18 mouse cellular contexts compared by ENCODE assay signal in genomic region chr6:83487298-83487697, GRCm38 (mm10). TPM values are rescaled to one million over a fixed set of nuclear protein-coding genes. Genes with fewer than 3 reads are reported as not detected.
A peak's percentile ranks its signal among the peaks of the same experiment; 100 is the strongest.
DNase-seq lines count a peak whose midpoint lies in the region; ATAC-seq and TF ChIP-seq lines count a peak whose summit lies in the region.
"Had no signal": no experiment of that assay in that cellular context is flagged by ENCODE, and none has a peak within 500 bp of the region (broad histone marks: within the 10 kb centered on the region; RNA-seq: fewer than 3 reads in every experiment).

No protein-coding gene starts in this region.

- H3K27ac ChIP-seq in midbrain, postnatal 0 days (ENCODE audit: low read depth, low read length), result no peak overlapping the region
- no peak overlapping the region for H3K27ac ChIP-seq in midbrain, embryonic 10.5 days (replicated peaks)
- H3K27ac ChIP-seq in macrophage, result peak overlapping the region; percentile 77; the same call in 1 of the 2 replicates
- no peak overlapping the region for H3K27ac ChIP-seq in cerebellum, adult 2 months (ENCODE audit: insufficient read depth, low read length)
- H3K27ac ChIP-seq: embryonic facial prominence, embryonic 10.5 days; forebrain, embryonic 13.5 days; hindbrain, embryonic 15.5 days had no signal

- no peaks in the 10 kb centered on the region for H3K9me3 ChIP-seq in midbrain, postnatal 0 days (ENCODE audit: low read length)
- H3K9me3 ChIP-seq in midbrain, embryonic 10.5 days (replicated peaks), result no peaks in the 10 kb centered on the region
- H3K9me3 ChIP-seq: embryonic facial prominence, embryonic 10.5 days; forebrain, embryonic 13.5 days; heart, embryonic 12.5 days; hindbrain, embryonic 15.5 days had no signal

- no peaks in the 10 kb centered on the region for H3K4me1 ChIP-seq in midbrain, postnatal 0 days (ENCODE audit: insufficient read depth, low read length)
- no peaks in the 10 kb centered on the region for H3K4me1 ChIP-seq in midbrain, embryonic 10.5 days
- no peaks in the 10 kb centered on the region; the same call in 1 of the 2 replicates for H3K4me1 ChIP-seq in cerebellum, adult 2 months (ENCODE audit: control insufficient read depth, insufficient read depth, low read length)
- H3K4me1 ChIP-seq: heart, embryonic 12.5 days; hindbrain, embryonic 15.5 days had no signal

- H3K4me2 ChIP-seq in midbrain, postnatal 0 days (ENCODE audit: low read depth, low read length, poor library complexity, severe bottlenecking), result no peak overlapping the region
- H3K4me2 ChIP-seq: forebrain, embryonic 13.5 days; heart, embryonic 12.5 days; hindbrain, embryonic 15.5 days had no signal

- no peak overlapping the region for H3K4me3 ChIP-seq in midbrain, postnatal 0 days (ENCODE audit: low read depth, low read length)
- H3K4me3 ChIP-seq in midbrain, embryonic 10.5 days, result no peak overlapping the region
- no peak overlapping the region for H3K4me3 ChIP-seq in macrophage (ENCODE audit: inconsistent target)
- no peak overlapping the region for H3K4me3 ChIP-seq in cerebellum, adult 2 months (replicated peaks; ENCODE audit: insufficient read depth, low read depth, low read length)
- H3K4me3 ChIP-seq: embryonic facial prominence, embryonic 10.5 days; forebrain, embryonic 13.5 days; heart, embryonic 12.5 days; hindbrain, embryonic 15.5 days had no signal

- H3K79me2 ChIP-seq in macrophage (ENCODE audit: inconsistent target), result no peaks in the 10 kb centered on the region

- no peak for TF ChIP-seq POLR2A in cerebellum, adult 2 months (IDR thresholded peaks at IDR 0.05; ENCODE audit: borderline replicate concordance, insufficient read depth, low read length)

- peak overlapping the region; percentile 10; the same call in 1 of the 2 replicates for H3K9ac ChIP-seq in midbrain, postnatal 0 days (replicated peaks; ENCODE audit: low read length, poor library complexity, severe bottlenecking)
- H3K9ac ChIP-seq: forebrain, embryonic 13.5 days; forebrain, postnatal 0 days; heart, embryonic 12.5 days; hindbrain, embryonic 15.5 days had no signal

- ATAC-seq in midbrain, postnatal 0 days (ENCODE audit: low FRiP score), result no peak
- ATAC-seq: forebrain, embryonic 13.5 days; forebrain, postnatal 0 days; intestine, embryonic 16.5 days had no signal

- peak; percentile 93 for DNase-seq in heart, adult 11 months
- DNase-seq in heart, postnatal 25 days (ENCODE audit: low spot score), result no peak
- no peak for DNase-seq in midbrain, postnatal 0 days (ENCODE audit: low spot score)
- no peak for DNase-seq in midbrain, embryonic 10.5 days (ENCODE audit: low spot score)
- DNase-seq in gastrocnemius, postnatal 10 days, result peak; percentile 52
- DNase-seq in right cerebral cortex, postnatal 36 days (ENCODE audit: low spot score in 2 of 2), result no peak
- no peak for DNase-seq in cerebellum, adult 2 months
- DNase-seq: adrenal gland, postnatal 10 days; cerebellum, adult 11-12 months; cerebellum, postnatal 10 days; forebrain, postnatal 0 days had no signal

- H3K36me3 ChIP-seq in midbrain, postnatal 0 days (ENCODE audit: insufficient read depth, low read length), result peaks cover 46% of the 10 kb centered on the region
- peaks cover 86% of the 10 kb centered on the region for H3K36me3 ChIP-seq in midbrain, embryonic 10.5 days
- peaks cover 23% of the 10 kb centered on the region for H3K36me3 ChIP-seq in macrophage (ENCODE audit: inconsistent target)

- H3K27me3 ChIP-seq in midbrain, postnatal 0 days (ENCODE audit: insufficient read depth, low read length), result no peaks in the 10 kb centered on the region
- H3K27me3 ChIP-seq in midbrain, embryonic 10.5 days (ENCODE audit: low read depth, poor library complexity, severe bottlenecking), result no peaks in the 10 kb centered on the region
- no peaks in the 10 kb centered on the region for H3K27me3 ChIP-seq in cerebellum, adult 2 months (ENCODE audit: control insufficient read depth, insufficient read depth, low read length)
- H3K27me3 ChIP-seq: forebrain, embryonic 13.5 days; heart, embryonic 12.5 days; hindbrain, embryonic 15.5 days had no signal

- intact Hi-C loops in heart, postnatal 25 days (cut with DNase I), result no loop called here

- TF ChIP-seq CTCF in midbrain, postnatal 0 days (IDR thresholded peaks at IDR 0.05), result no peak
- no peak for TF ChIP-seq CTCF in cerebellum, adult 2 months (IDR thresholded peaks at IDR 0.05; ENCODE audit: borderline replicate concordance, insufficient read depth, low read depth, low read length)

- 80% methylated on average over 4 of the region's 4 CpGs for WGBS in midbrain, postnatal 0 days
- whole genome bisulfite sequencing in midbrain, embryonic 10.5 days, result 93% methylated on average over 4 of the region's 4 CpGs
- 98% methylated on average over 4 of the region's 4 CpGs for WGBS in macrophage (ENCODE audit: missing documents)
- 53% methylated on average over 4 of the region's 4 CpGs for WGBS in cerebellum, adult 2 months

RNA-seq across cellular contexts. Expression of gene Dguok, which starts 19.5 kb away (rescaled TPM):
- 10 to 100 TPM; 32.8 to 35.2 TPM for total RNA-seq in heart, postnatal 25 days (2021)
- total RNA-seq in midbrain, postnatal 0 days (2014; rRNA removed), result 31.4 and 55.2 TPM in 2 replicates
- 48.5 and 52.3 TPM in 2 replicates for polyA plus RNA-seq in midbrain, postnatal 0 days (2015; fragmentation: Nextera tagmentation; extraction: Ambion mirVana)
- polyA plus RNA-seq in midbrain, embryonic 10.5 days (2016; fragmentation: Nextera tagmentation; extraction: Ambion mirVana), result 60.3 and 61.7 TPM in 2 replicates
- 10 to 100 TPM; 22.3 to 29.4 TPM for total RNA-seq in gastrocnemius, postnatal 10 days (2021)
- total RNA-seq in macrophage (2018; cell fraction: chromatin; rRNA removed), result 100 to 1,000 TPM in 3 of 26 experiments, 10 to 100 TPM in 20, 1 to 10 TPM in 3; 8.4 to 129 (median 57.6) TPM
- total RNA-seq in macrophage (2018; cell fraction: cytosol; rRNA removed), result 10 to 100 TPM; 15.6 to 42.6 (median 32.2) TPM
- 10 to 100 TPM in 25 of 26 experiments, 1 to 10 TPM in 1; 7.9 to 98.5 (median 32.1) TPM for total RNA-seq in macrophage (2018; cell fraction: nucleus; rRNA removed)
- 30.7 to 54.0 TPM (median 30.9 TPM) in 3 replicates for polyA plus RNA-seq in macrophage (2018)
- 97.3 and 108 TPM in 2 replicates for polyA plus RNA-seq in cerebellum, adult 2 months (2012; rRNA removed)

RNA-seq across cellular contexts. Expression of gene Tet3, which starts 28.4 kb away (rescaled TPM):
- total RNA-seq in heart, postnatal 25 days (2021), result 10 to 100 TPM; 32.6 to 40.8 TPM
- total RNA-seq in midbrain, postnatal 0 days (2014; rRNA removed), result 32.0 and 38.3 TPM in 2 replicates
- 45.3 and 48.5 TPM in 2 replicates for polyA plus RNA-seq in midbrain, postnatal 0 days (2015; fragmentation: Nextera tagmentation; extraction: Ambion mirVana)
- polyA plus RNA-seq in midbrain, embryonic 10.5 days (2016; fragmentation: Nextera tagmentation; extraction: Ambion mirVana), result 45.1 and 51.0 TPM in 2 replicates
- 10 to 100 TPM; 41.5 to 47.0 TPM for total RNA-seq in gastrocnemius, postnatal 10 days (2021)
- total RNA-seq in macrophage (2018; cell fraction: chromatin; rRNA removed), result 100 to 1,000 TPM; 104 to 576 (median 356) TPM
- total RNA-seq in macrophage (2018; cell fraction: cytosol; rRNA removed), result 10 to 100 TPM; 15.7 to 66.9 (median 36.1) TPM
- total RNA-seq in macrophage (2018; cell fraction: nucleus; rRNA removed), result 100 to 1,000 TPM in 20 of 26 experiments, 10 to 100 TPM in 6; 62.0 to 363 (median 169) TPM
- polyA plus RNA-seq in macrophage (2018), result 13.9 to 21.1 TPM (median 19.1 TPM) in 3 replicates
- polyA plus RNA-seq in cerebellum, adult 2 months (2012; rRNA removed), result 22.5 and 24.7 TPM in 2 replicates

RNA-seq across cellular contexts. Expression of gene Actg2, which starts 48.8 kb away (rescaled TPM):
- 1 to 10 TPM; 1.6 to 2.2 TPM for total RNA-seq in heart, postnatal 25 days (2021)
- 1.6 and 2.0 TPM in 2 replicates for total RNA-seq in midbrain, postnatal 0 days (2014; rRNA removed)
- polyA plus RNA-seq in midbrain, postnatal 0 days (2015; fragmentation: Nextera tagmentation; extraction: Ambion mirVana), result 1.6 and 1.8 TPM in 2 replicates
- polyA plus RNA-seq in midbrain, embryonic 10.5 days (2016; fragmentation: Nextera tagmentation; extraction: Ambion mirVana), result 0.49 and 1.9 TPM in 2 replicates
- 1 to 10 TPM; 3.6 to 5.3 TPM for total RNA-seq in gastrocnemius, postnatal 10 days (2021)
- total RNA-seq in macrophage (2018; cell fraction: chromatin; rRNA removed), result 1 to 10 TPM in 1 of 26 experiments, not detected in 25; 7.0 TPM
- not detected for total RNA-seq in macrophage (2018; cell fraction: cytosol; rRNA removed)
- 1 to 10 TPM in 1 of 26 experiments, not detected in 25; 1.2 TPM for total RNA-seq in macrophage (2018; cell fraction: nucleus; rRNA removed)
- 0.21 TPM in 1 of 3 replicates, not detected in the others for polyA plus RNA-seq in macrophage (2018)
- polyA plus RNA-seq in cerebellum, adult 2 months (2012; rRNA removed), result 0.76 and 0.97 TPM in 2 replicates
- total RNA-seq: hematopoietic stem cell, adult 5-6 weeks had no signal

Comparison
In these comparisons a context has a peak if more than half of its experiments do, and no peak if none do; other contexts are left out.
1. DNase-seq: peak in heart, adult 11 months (single experiment) and gastrocnemius, postnatal 10 days (single experiment); none in heart, postnatal 25 days (single experiment), midbrain, postnatal 0 days (single experiment), midbrain, embryonic 10.5 days (single experiment), right cerebral cortex, postnatal 36 days (0 of 2) and cerebellum, adult 2 months (0 of 2).